Mouse (Mus musculus) cerebellum, postnatal 4 days (tissue): ENCODE results near the gene Gm17361.
"Not testable (repeated sequence)": the region's sequence is repeated elsewhere in the genome, so short reads cannot be mapped to it uniquely, and the experiment has no call there.

Experiments used
- DNase-seq, 2 experiments: peaks; one replicate each; pipeline ENCODE4 v3.0.0; 2022; ENCODE audit warnings: low spot score in 2 of 2, mixed read lengths in 1 of 2

Gm17361 gene

GRCm38 (mm10) chrX:125003863-125004262, at the start of gene Gm17361:
Gene Gm17361 (plus strand): TSS chrX:125004163.
- DNase-seq: not testable (repeated sequence)
